Mouse (Mus musculus) testis, adult 2 months (tissue): ENCODE measurements around the gene Lsm11.

Experiments
- CTCF ChIP-seq: fragments of 200-500 bp; IDR thresholded peaks from 2 replicates; pipeline ENCODE4 v1.5.1; 2012; ENCODE audit warnings: low read depth, mild to moderate bottlenecking, inconsistent platforms, low read length, moderate library complexity; ENCODE audit not compliant: control insufficient read depth, insufficient read depth, insufficient replicate concordance
- POLR2A ChIP-seq: fragments of 200-500 bp; IDR thresholded peaks from 2 replicates; pipeline ENCODE4 v1.6.1; 2012; ENCODE audit warnings: low read depth, mild to moderate bottlenecking, inconsistent platforms, low read length, moderate library complexity; ENCODE audit not compliant: control insufficient read depth

DNA sequence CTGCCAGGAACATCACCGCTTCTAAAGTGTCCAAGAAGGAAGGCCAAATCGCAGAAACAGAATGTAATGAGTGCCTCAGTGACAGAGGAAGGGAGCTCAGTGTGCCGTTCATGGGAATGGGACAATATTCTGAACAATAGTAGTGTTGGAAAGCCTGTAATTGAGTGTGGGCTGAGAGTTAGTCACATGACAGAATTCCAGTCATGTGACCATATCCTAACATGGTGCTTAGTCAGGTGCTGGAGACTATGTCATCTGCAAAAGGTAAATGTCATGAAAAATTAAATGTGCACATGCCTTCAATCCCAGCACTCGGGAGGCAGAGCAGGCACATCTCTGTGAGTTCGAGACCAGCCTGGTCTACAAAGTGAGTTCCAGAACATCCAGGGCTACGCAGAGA is 26.7 kb downstream of the Lsm11 start:
- TF ChIP-seq POLR2A: no peak
- TF ChIP-seq CTCF: no peak
